Mouse (Mus musculus): Measurements from ENCODE around the gene Ankrd45.

DNA sequence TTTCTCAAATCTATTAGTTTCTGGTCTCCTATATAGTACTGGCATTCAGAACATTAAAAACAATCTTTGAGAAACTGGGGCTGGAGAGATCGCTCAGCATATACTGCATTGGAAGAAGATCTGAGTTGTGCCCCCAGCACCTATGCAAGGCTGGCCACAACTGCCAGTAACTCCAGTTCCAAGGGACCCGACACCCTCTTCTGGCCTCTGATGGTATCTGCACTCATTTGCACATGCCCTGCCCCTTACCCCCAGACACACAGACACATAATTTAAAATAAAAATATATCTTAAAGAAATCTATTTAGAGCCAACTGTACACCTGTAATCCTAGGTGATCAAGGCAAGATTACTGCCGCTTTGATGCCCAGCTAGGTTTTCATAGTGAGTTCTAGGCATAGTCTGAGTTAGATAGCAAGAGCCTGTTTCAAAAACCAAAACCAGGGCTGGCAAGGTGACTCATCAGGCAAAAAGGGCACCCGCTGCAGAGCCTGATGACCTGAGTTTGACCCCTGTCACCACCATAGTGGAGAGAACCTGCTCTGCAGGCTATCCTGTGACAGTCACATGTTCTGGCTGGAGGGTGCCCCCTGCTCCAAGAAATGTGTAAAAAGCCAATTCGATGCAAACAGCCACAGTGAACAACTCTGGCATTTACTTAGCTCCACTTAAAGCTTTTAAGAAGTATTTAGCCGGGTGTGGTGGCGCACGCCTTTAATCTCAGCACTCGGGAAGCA lies 2.3 kb upstream of the Ankrd45 start:
- TF ChIP-seq POLR2A (IDR thresholded peaks at IDR 0.05; ENCODE audit: borderline replicate concordance, low read depth, low read length) (no peak), CTCF (IDR thresholded peaks at IDR 0.05; ENCODE audit: low read depth, low read length) (no peak)
